Mouse (Mus musculus) bone marrow, adult 2 months (tissue): ENCODE data around the gene Etnk2.

Experiments used
- CTCF ChIP-seq: fragments of 200-500 bp; IDR thresholded peaks from 2 replicates; pipeline ENCODE4 v1.5.1; 2011; ENCODE audit warnings: low read length, control low read depth; ENCODE audit not compliant: control insufficient read depth, insufficient read depth
- POLR2A ChIP-seq: fragments of 200-500 bp; IDR thresholded peaks from 2 replicates; pipeline ENCODE4 v1.6.1; 2011; ENCODE audit warnings: low read depth, mild to moderate bottlenecking, control low read depth, low read length, borderline replicate concordance; ENCODE audit not compliant: control insufficient read depth

DNA sequence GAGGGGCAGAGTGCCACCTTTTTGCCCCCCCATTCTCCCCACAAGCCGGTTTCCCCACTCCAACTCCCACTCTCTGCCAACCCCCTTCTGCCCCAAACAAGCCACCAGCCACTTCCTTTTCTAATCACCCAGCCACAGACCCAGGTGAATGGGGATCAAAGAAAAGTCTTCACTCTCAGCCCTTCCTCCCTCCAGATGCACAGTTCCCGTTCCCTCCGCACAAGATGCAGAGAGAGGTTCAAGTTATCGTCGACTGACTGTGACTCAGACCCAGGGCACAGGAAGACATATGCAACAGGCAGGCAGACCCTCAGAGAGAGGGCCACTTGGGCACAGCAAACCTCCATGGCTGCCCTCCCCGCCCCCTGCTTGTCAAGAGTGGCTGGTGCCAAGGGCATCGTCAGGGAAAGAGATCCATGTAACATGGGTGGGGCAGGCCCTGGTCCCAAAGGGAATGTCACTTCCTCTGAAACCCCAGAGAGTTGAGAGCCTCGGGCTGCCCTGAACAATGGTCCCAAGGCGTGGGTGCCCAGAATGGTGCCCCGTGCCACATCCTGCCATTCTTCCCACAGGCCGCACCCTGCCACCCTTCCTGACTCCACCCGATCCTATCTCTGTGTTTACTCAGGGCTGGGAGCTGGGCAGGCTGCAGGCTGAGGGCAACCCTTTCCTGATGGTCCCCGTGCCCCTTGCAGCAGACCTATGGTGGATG is 36.8 kb downstream of the Etnk2 start:
- TF ChIP-seq POLR2A, result no peak
- TF ChIP-seq CTCF, result no peak
